Mouse (Mus musculus): Measurements from ENCODE around the gene Nde1. TPM values are rescaled to one million over a fixed set of nuclear protein-coding genes. Genes with fewer than 3 reads are reported as not detected.

Nde1 gene
- polyA plus RNA-seq, 1 experiment: 34.7 TPM

DNA sequence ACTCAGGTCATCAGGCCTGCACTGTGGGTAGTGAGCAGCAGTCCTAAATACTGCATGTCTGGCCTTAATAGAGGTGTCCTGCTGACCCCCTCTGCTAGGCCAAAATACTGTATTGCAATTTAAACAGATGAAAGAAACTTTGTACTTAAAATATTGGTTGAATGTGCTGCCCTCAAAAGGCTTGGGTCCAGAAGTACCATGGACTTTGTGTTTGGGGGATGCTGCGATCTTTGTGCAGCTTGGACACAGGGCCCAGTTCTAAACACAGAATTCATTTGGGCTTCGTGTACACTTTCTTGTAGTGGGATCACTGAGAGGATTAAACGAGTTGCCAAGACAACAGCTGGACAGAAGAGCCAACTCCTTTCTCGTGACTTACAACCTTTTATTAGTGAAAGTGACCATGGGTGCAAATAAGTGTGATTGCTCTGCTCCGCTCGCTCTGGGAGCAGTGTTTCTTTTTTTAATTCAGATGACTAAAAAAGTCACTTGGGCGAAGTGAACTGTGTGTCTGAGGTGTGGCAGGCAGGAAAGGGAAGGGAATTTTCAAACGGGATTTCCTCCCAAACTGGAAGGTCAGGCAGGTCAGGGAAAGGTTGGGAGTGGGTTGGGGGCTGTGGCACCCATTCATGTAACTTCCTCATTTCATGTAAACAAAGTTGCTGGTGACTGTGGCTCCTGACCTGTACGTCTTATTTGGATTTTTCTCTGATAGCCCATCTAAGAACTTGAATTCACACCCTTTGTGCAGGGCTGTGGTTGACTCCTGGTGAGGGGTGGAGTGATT is 31.3 kb downstream of the Nde1 start:
- Histone ChIP-seq H3K27me3 (ENCODE audit: control insufficient read depth, insufficient read depth, low read length) (no peaks in the 10 kb centered on the region), H3K4me1 (ENCODE audit: control insufficient read depth, insufficient read depth, low read length) (no peaks in the 10 kb centered on the region), H3K4me3 (replicated peaks; ENCODE audit: insufficient read depth, low read depth, low read length) (no peak overlapping the region), H3K27ac (ENCODE audit: insufficient read depth, low read length) (no peak overlapping the region)
- DNase-seq: no peak
- TF ChIP-seq POLR2A (IDR thresholded peaks at IDR 0.05; ENCODE audit: borderline replicate concordance, insufficient read depth, low read length): no peak
- TF ChIP-seq CTCF (IDR thresholded peaks at IDR 0.05; ENCODE audit: borderline replicate concordance, insufficient read depth, low read depth, low read length): no peak
- WGBS: 71% methylated on average over 9 of the region's 9 CpGs

DNA sequence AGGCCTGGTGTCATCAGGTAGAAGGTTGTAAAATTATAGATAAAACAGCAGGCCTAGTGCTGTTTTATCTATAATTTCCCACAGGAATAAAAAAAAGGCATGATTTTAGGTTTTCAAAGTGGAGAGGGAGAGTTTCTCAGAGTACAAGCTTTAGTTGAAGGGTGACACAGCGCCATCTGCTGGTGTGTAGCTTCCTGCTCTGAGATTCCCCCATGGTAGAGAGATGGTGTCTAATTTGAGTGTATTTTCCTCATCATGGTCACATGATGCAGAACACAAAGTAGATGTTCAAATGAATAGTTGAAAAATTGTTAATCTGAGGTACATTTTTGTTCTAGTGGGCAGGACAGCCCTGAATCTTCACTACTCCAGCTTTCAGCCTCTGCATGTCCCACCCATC is 32.4 kb downstream of the Nde1 start:
- TF ChIP-seq POLR2A (IDR thresholded peaks at IDR 0.05; ENCODE audit: borderline replicate concordance, insufficient read depth, low read length) (no peak), CTCF (IDR thresholded peaks at IDR 0.05; ENCODE audit: borderline replicate concordance, insufficient read depth, low read depth, low read length) (peak; percentile 71)
- Histone ChIP-seq H3K27me3 (ENCODE audit: control insufficient read depth, insufficient read depth, low read length) (no peaks in the 10 kb centered on the region), H3K4me3 (replicated peaks; ENCODE audit: insufficient read depth, low read depth, low read length) (no peak overlapping the region), H3K4me1 (ENCODE audit: control insufficient read depth, insufficient read depth, low read length) (no peaks in the 10 kb centered on the region), H3K27ac (ENCODE audit: insufficient read depth, low read length) (no peak overlapping the region)
- 30% methylated on average over 1 of the region's 1 CpGs for WGBS
- peak; percentile 27 to 52 for DNase-seq

DNA sequence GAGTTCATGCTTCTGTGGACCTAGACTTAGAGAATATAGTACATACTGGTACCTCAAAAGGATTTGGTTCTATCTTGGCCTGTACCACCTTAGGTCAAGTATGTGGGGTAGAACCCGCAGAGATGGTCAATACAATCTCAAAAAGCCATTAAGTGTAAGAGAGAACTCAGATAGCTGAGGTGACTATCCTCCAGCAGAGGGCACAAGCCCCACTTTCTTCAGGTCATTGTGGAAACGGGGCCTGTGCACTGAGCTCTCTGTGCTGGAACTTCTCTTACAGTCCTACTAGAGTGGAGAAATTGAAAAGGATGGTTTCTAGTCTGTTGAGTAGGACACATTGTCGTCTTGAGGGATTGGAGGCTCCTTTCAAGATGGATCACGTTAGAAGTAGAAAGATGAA is 35.7 kb downstream of the Nde1 start:
- no peak for DNase-seq
- H3K27me3 ChIP-seq (ENCODE audit: control insufficient read depth, insufficient read depth, low read length): no peaks in the 10 kb centered on the region
- TF ChIP-seq POLR2A (IDR thresholded peaks at IDR 0.05; ENCODE audit: borderline replicate concordance, insufficient read depth, low read length) (no peak), CTCF (IDR thresholded peaks at IDR 0.05; ENCODE audit: borderline replicate concordance, insufficient read depth, low read depth, low read length) (no peak)
- no peak overlapping the region for H3K4me3 ChIP-seq (replicated peaks; ENCODE audit: insufficient read depth, low read depth, low read length)
- H3K27ac ChIP-seq (ENCODE audit: insufficient read depth, low read length): no peak overlapping the region
- WGBS: 77% methylated on average over 4 of the region's 4 CpGs
- no peaks in the 10 kb centered on the region for H3K4me1 ChIP-seq (ENCODE audit: control insufficient read depth, insufficient read depth, low read length)

DNA sequence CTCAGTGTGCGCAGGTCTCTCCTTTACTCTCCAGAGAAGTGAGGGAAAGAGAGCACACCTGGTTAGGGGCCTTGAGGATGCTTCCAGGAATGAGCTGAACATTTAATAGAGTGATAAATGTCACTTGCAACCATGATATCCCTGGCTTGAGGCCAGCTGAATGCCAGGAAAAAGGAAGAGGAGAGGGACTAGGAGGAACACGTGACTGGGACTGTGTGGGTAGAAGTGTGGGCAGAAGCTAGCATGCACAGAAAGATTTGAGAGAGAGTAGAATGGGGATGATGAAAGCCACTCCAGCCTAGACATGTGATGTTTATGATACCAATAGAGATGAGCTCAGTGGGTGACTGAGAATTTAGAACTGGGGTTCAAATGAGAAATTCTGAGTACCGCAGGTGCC is 52.1 kb downstream of the Nde1 start:
- no peak for DNase-seq
- Histone ChIP-seq H3K27me3 (ENCODE audit: control insufficient read depth, insufficient read depth, low read length) (no peaks in the 10 kb centered on the region), H3K4me1 (ENCODE audit: control insufficient read depth, insufficient read depth, low read length) (no peaks in the 10 kb centered on the region), H3K4me3 (replicated peaks; ENCODE audit: insufficient read depth, low read depth, low read length) (no peak overlapping the region), H3K27ac (ENCODE audit: insufficient read depth, low read length) (no peak overlapping the region)
- WGBS: 82% methylated on average over 3 of the region's 3 CpGs
- TF ChIP-seq POLR2A (IDR thresholded peaks at IDR 0.05; ENCODE audit: borderline replicate concordance, insufficient read depth, low read length) (no peak), CTCF (IDR thresholded peaks at IDR 0.05; ENCODE audit: borderline replicate concordance, insufficient read depth, low read depth, low read length) (no peak)

DNA sequence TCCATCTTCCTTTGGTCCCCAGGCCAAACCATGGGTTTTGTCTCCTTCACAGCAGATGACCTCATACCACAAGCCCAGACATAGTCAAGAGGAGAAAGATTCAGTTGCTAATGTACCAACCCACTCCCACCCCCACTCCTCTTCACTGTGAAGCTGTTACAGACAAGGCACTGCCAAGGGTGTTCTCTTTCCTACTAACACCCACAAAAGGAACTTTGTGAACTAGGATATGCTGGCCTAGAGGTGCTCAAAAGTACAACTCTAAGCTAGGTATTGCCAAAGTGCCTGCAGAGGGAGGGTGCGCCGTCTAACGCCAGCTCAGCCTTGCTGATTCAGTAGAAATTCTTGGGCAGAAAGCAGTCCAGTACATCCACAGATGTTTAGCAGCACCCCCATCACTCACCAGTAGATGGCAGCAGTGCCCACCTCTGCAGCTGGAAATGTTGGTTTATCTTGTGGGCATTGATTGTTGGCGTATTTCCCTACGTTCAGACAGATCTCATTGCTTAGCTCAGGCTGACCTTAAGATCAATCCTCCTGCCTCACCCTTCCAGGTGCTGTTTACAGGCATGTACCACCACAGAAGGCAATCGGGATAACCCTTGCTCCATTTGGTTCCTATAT is 74.1 kb downstream of the Nde1 start:
- DNase-seq: peak; percentile 37 to 57
- 21% methylated on average over 6 of the region's 6 CpGs for WGBS
- Histone ChIP-seq H3K27me3 (ENCODE audit: control insufficient read depth, insufficient read depth, low read length) (no peaks in the 10 kb centered on the region), H3K27ac (ENCODE audit: insufficient read depth, low read length) (no peak overlapping the region), H3K4me1 (ENCODE audit: control insufficient read depth, insufficient read depth, low read length) (no peaks in the 10 kb centered on the region), H3K4me3 (replicated peaks; ENCODE audit: insufficient read depth, low read depth, low read length) (no peak overlapping the region)
- TF ChIP-seq POLR2A (IDR thresholded peaks at IDR 0.05; ENCODE audit: borderline replicate concordance, insufficient read depth, low read length) (no peak), CTCF (IDR thresholded peaks at IDR 0.05; ENCODE audit: borderline replicate concordance, insufficient read depth, low read depth, low read length) (peak; percentile 86)

DNA sequence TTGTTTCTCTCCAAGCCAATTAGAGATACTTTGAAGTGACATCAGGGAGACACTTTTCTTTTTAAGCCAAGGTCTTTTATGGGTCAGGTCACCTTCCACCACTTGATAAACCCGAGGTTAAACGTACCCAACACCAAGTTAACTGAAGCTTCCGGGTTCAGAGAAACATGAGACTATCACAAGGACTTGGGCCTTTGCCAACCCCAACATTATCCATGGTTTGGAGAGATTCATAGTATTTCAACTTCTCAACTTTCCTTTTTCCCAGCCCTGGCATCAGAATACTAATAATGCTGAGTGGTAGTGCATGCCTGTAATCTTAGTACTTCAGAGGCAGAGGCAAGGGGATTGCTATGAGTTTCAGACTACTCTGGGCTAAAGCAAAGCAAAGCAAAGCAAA is 79.0 kb downstream of the Nde1 start:
- WGBS: 50% methylated on average over 3 of the region's 3 CpGs
- Histone ChIP-seq H3K27me3 (ENCODE audit: control insufficient read depth, insufficient read depth, low read length) (no peaks in the 10 kb centered on the region), H3K27ac (ENCODE audit: insufficient read depth, low read length) (no peak overlapping the region), H3K4me1 (ENCODE audit: control insufficient read depth, insufficient read depth, low read length) (no peaks in the 10 kb centered on the region), H3K4me3 (replicated peaks; ENCODE audit: insufficient read depth, low read depth, low read length) (no peak overlapping the region)
- TF ChIP-seq CTCF (IDR thresholded peaks at IDR 0.05; ENCODE audit: borderline replicate concordance, insufficient read depth, low read depth, low read length) (no peak), POLR2A (IDR thresholded peaks at IDR 0.05; ENCODE audit: borderline replicate concordance, insufficient read depth, low read length) (no peak)
- no peak for DNase-seq

Other genes with a start within 250 kb of the Nde1 start
- 154 and 162 TPM in 2 replicates for gene 2900011O08Rik, start 176.7 kb upstream of the Nde1 start, polyA plus RNA-seq (2012; rRNA removed)
- gene Ifitm7, start 176.4 kb upstream of the Nde1 start, polyA plus RNA-seq (2012; rRNA removed): 0.70 and 1.1 TPM in 2 replicates
- gene Marf1, start 76 bp downstream of the Nde1 start, polyA plus RNA-seq (2012; rRNA removed): 39.2 and 39.9 TPM in 2 replicates
- gene Myh11, start 128.1 kb downstream of the Nde1 start, polyA plus RNA-seq (2012; rRNA removed): 4.3 and 5.3 TPM in 2 replicates
- gene Fopnl, start 154.1 kb downstream of the Nde1 start, polyA plus RNA-seq (2012; rRNA removed): 66.7 and 69.5 TPM in 2 replicates
- 16.3 and 17.1 TPM in 2 replicates for gene Abcc1, start 198.3 kb downstream of the Nde1 start, polyA plus RNA-seq (2012; rRNA removed)